ENCODE assay signal across 7 mouse cellular contexts in the genomic region with DNA sequence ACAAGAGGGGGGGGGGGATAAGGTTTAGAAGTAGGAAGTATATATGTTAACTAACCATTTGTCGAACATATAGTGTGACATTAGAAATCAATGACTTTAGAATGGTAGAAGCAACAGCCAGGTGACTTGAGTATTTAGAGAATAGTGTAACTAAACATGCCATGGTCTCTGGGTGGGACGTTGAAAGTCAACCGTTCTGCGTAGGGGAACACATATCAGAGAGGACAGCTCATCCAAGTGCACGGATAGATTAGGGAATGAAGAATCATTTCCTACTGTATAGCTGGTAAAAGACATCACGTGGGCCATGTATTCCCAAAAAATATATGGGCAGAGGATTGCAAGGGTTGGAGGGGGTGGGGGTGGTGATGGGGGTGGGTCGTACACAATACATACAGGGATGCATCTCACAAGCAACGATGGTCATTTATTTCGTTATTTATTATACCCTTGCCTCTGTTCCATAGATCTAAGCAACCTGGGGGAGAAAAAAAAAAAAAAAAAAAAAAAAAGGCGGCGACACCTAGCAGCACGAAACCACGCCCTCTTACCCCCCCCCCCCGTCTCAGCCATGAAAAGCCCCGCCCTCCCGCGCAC. TPM values are rescaled to one million over a fixed set of nuclear protein-coding genes. Genes with fewer than 3 reads are reported as not detected.
DNase-seq lines count a peak whose midpoint lies in the region; ATAC-seq lines count a peak whose summit lies in the region.

No protein-coding gene starts in this region.

- H3K9ac ChIP-seq in lung, embryonic 15.5 days: no peak overlapping the region
- no peak overlapping the region for H3K9ac ChIP-seq in limb, embryonic 11.5 days (ENCODE audit: low read length)
- H3K9ac ChIP-seq in stomach, embryonic 14.5 days (replicated peaks; ENCODE audit: low read depth, low read length): peak overlapping the region; percentile 77

- WGBS in lung, embryonic 15.5 days: 48% methylated on average over 14 of the region's 17 CpGs
- 41% methylated on average over 17 of the region's 17 CpGs for WGBS in forebrain, embryonic 10.5 days
- 52% methylated on average over 14 of the region's 17 CpGs for WGBS in limb, embryonic 11.5 days
- 46% methylated on average over 16 of the region's 17 CpGs for WGBS in stomach, embryonic 14.5 days

- peak overlapping the region; percentile 74 for H3K4me2 ChIP-seq in lung, embryonic 15.5 days
- no peak overlapping the region; the same call in 1 of the 2 replicates for H3K4me2 ChIP-seq in limb, embryonic 11.5 days (ENCODE audit: low read depth, severe bottlenecking)
- H3K4me2 ChIP-seq in stomach, embryonic 14.5 days (replicated peaks; ENCODE audit: low read depth, low read length): peak overlapping the region; percentile 46; the same call in 1 of the 2 replicates

- no peak for ATAC-seq in lung, embryonic 15.5 days (ENCODE audit: borderline replicate concordance, extremely low read depth, low FRiP score, low TSS enrichment)
- ATAC-seq in limb, embryonic 11.5 days (ENCODE audit: insufficient number of reproducible peaks, low FRiP score, low TSS enrichment, low read depth): peak; percentile 67
- ATAC-seq in stomach, embryonic 14.5 days (ENCODE audit: insufficient number of reproducible peaks, insufficient read depth, low FRiP score, low read depth): no peak

- no peak for DNase-seq in lung, postnatal 10 days
- no peak for DNase-seq in forebrain, embryonic 10.5 days (ENCODE audit: extremely low spot score, low spot score)
- DNase-seq in limb, embryonic 11.5 days (ENCODE audit: low spot score): no peak
- no peak for DNase-seq in layer of hippocampus, postnatal 10 days (ENCODE audit: low spot score in 2 of 2)
- no peak for DNase-seq in urinary bladder, postnatal 4 days (ENCODE audit: low spot score in 2 of 2)

- H3K9me3 ChIP-seq in lung, embryonic 15.5 days: no peaks in the 10 kb centered on the region
- peaks cover 9% of the 10 kb centered on the region; the same call in 1 of the 2 replicates for H3K9me3 ChIP-seq in forebrain, embryonic 10.5 days
- no peaks in the 10 kb centered on the region for H3K9me3 ChIP-seq in limb, embryonic 11.5 days (ENCODE audit: control insufficient read depth, low read length)
- H3K9me3 ChIP-seq in stomach, embryonic 14.5 days (ENCODE audit: control insufficient read depth, low read depth, low read length): no peaks in the 10 kb centered on the region

- 0 out of 2 replicates have a peak overlapping the region, but pooled peaks have one; percentile 95 for H3K27ac ChIP-seq in lung, embryonic 15.5 days
- peak overlapping the region; percentile 99 for H3K27ac ChIP-seq in forebrain, embryonic 10.5 days
- no peak overlapping the region for H3K27ac ChIP-seq in limb, embryonic 11.5 days (replicated peaks; ENCODE audit: low read depth, low read length)
- H3K27ac ChIP-seq in stomach, embryonic 14.5 days (ENCODE audit: low read length): peak overlapping the region; percentile 94; the same call in 1 of the 2 replicates

- peaks cover 32% of the 10 kb centered on the region for H3K36me3 ChIP-seq in lung, embryonic 15.5 days
- peaks cover 69% of the 10 kb centered on the region for H3K36me3 ChIP-seq in forebrain, embryonic 10.5 days (replicated peaks)
- H3K36me3 ChIP-seq in limb, embryonic 11.5 days (ENCODE audit: control insufficient read depth, insufficient read depth, low read length): peaks cover 4% of the 10 kb centered on the region; the same call in 1 of the 2 replicates
- peaks cover 17% of the 10 kb centered on the region for H3K36me3 ChIP-seq in stomach, embryonic 14.5 days (ENCODE audit: control insufficient read depth, insufficient read depth, low read length)

- H3K4me3 ChIP-seq in lung, embryonic 15.5 days: peak overlapping the region; percentile 80
- H3K4me3 ChIP-seq in forebrain, embryonic 10.5 days: peak overlapping the region; percentile 90
- peak overlapping the region; percentile 86 for H3K4me3 ChIP-seq in limb, embryonic 11.5 days (ENCODE audit: low read depth, low read length)
- peak overlapping the region; percentile 79 for H3K4me3 ChIP-seq in stomach, embryonic 14.5 days (ENCODE audit: low read depth, low read length)

- peaks cover 8% of the 10 kb centered on the region for H3K4me1 ChIP-seq in lung, embryonic 15.5 days
- peaks cover 12% of the 10 kb centered on the region for H3K4me1 ChIP-seq in forebrain, embryonic 10.5 days
- H3K4me1 ChIP-seq in limb, embryonic 11.5 days (ENCODE audit: control insufficient read depth, insufficient read depth, low read length): 0 out of 2 replicates have a peak, but pooled peaks cover 4% of the 10 kb centered on the region
- peaks cover 3% of the 10 kb centered on the region; the same call in 1 of the 2 replicates for H3K4me1 ChIP-seq in stomach, embryonic 14.5 days (ENCODE audit: control insufficient read depth, insufficient read depth, low read length)

- H3K27me3 ChIP-seq in lung, embryonic 15.5 days: no peaks in the 10 kb centered on the region
- H3K27me3 ChIP-seq in forebrain, embryonic 10.5 days (ENCODE audit: poor library complexity, severe bottlenecking): no peaks in the 10 kb centered on the region
- no peaks in the 10 kb centered on the region for H3K27me3 ChIP-seq in limb, embryonic 11.5 days (ENCODE audit: control insufficient read depth, insufficient read depth, low read length)
- H3K27me3 ChIP-seq in stomach, embryonic 14.5 days (ENCODE audit: control insufficient read depth, insufficient read depth, low read length): no peaks in the 10 kb centered on the region

RNA-seq across cellular contexts. Expression of gene Nol7, which starts 0.4 kb away (rescaled TPM):
- 137 and 145 TPM in 2 replicates for polyA plus RNA-seq in lung, embryonic 15.5 days (2015; fragmentation: Nextera tagmentation; extraction: Ambion mirVana)
- polyA plus RNA-seq in forebrain, embryonic 10.5 days (2016; fragmentation: Nextera tagmentation; extraction: Ambion mirVana): 177 and 181 TPM in 2 replicates
- polyA plus RNA-seq in limb, embryonic 11.5 days (2014; fragmentation: Nextera tagmentation; extraction: Ambion mirVana): 161 and 171 TPM in 2 replicates
- 140 and 147 TPM in 2 replicates for polyA plus RNA-seq in stomach, embryonic 14.5 days (2014; fragmentation: Nextera tagmentation; extraction: Ambion mirVana)
- 100 to 1,000 TPM in 1 of 2 experiments, 10 to 100 TPM in 1; 96.5 to 109 TPM for total RNA-seq in layer of hippocampus, postnatal 10 days (2021)

RNA-seq across cellular contexts. Expression of gene Sirt5, which starts 32.5 kb away (rescaled TPM):
- polyA plus RNA-seq in lung, embryonic 15.5 days (2015; fragmentation: Nextera tagmentation; extraction: Ambion mirVana): 21.7 and 22.5 TPM in 2 replicates
- 28.3 and 33.6 TPM in 2 replicates for polyA plus RNA-seq in forebrain, embryonic 10.5 days (2016; fragmentation: Nextera tagmentation; extraction: Ambion mirVana)
- 41.3 and 41.9 TPM in 2 replicates for polyA plus RNA-seq in limb, embryonic 11.5 days (2014; fragmentation: Nextera tagmentation; extraction: Ambion mirVana)
- 21.5 and 25.7 TPM in 2 replicates for polyA plus RNA-seq in stomach, embryonic 14.5 days (2014; fragmentation: Nextera tagmentation; extraction: Ambion mirVana)
- total RNA-seq in layer of hippocampus, postnatal 10 days (2021): 10 to 100 TPM; 15.9 to 17.9 TPM
